27 mouse cellular contexts compared by ENCODE assay signal in the genomic region with DNA sequence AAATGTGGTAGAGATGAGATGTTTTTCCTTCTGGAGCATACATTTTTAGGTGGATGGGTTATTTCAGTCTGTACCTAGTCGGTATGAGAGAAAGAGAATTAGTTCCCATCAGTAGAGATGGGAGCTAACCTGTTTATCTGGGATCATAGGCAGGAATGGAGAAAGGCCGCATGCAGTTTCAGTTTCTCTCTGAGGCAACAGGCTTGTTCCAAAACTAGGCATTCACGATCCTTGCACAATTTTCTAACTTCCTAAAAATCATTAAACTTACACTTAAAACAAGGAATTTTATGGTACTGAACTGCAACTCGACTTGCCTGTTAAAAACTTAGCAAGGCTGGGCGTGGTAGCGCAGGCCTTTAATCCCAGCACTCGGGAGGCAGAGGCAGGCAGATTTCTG.
"Had no signal": no experiment of that assay in that cellular context is flagged by ENCODE, and none has a peak within 500 bp of the region (broad histone marks: within the 10 kb centered on the region; RNA-seq: fewer than 3 reads in every experiment).

No protein-coding gene starts in this region.

- H3K4me2 ChIP-seq: heart, embryonic 12.5 days; hindbrain, embryonic 12.5 days; hindbrain, embryonic 14.5 days; intestine, embryonic 15.5 days; kidney, embryonic 15.5 days; limb, embryonic 13.5 days; limb, embryonic 15.5 days; liver, embryonic 13.5 days; liver, embryonic 15.5 days had no signal

- H3K36me3 ChIP-seq: heart, embryonic 10.5 days; heart, embryonic 12.5 days; hindbrain, embryonic 10.5 days; hindbrain, embryonic 12.5 days; intestine, embryonic 15.5 days; kidney, embryonic 15.5 days; limb, embryonic 13.5 days; limb, embryonic 15.5 days; liver, embryonic 13.5 days; liver, embryonic 15.5 days had no signal

- H3K4me1 ChIP-seq: heart, embryonic 10.5 days; heart, embryonic 12.5 days; hindbrain, embryonic 10.5 days; hindbrain, embryonic 12.5 days; intestine, embryonic 15.5 days; limb, embryonic 15.5 days; liver, embryonic 13.5 days; liver, embryonic 15.5 days had no signal

- H3K9ac ChIP-seq: heart, embryonic 12.5 days; hindbrain, embryonic 12.5 days; hindbrain, embryonic 14.5 days; intestine, embryonic 15.5 days; kidney, embryonic 15.5 days; limb, embryonic 13.5 days; limb, embryonic 15.5 days; liver, embryonic 13.5 days; liver, embryonic 15.5 days had no signal

- H3K9me3 ChIP-seq: heart, embryonic 10.5 days; heart, embryonic 12.5 days; hindbrain, embryonic 10.5 days; hindbrain, embryonic 12.5 days; intestine, embryonic 15.5 days; kidney, embryonic 15.5 days; limb, embryonic 15.5 days; liver, embryonic 13.5 days; liver, embryonic 15.5 days had no signal

- DNase-seq: gastrocnemius, postnatal 14 days; gastrocnemius, postnatal 36 days; heart, adult 18-20 months; heart, postnatal 10 days; heart, postnatal 4 days; kidney, adult 2 months; kidney, adult 9 months; kidney, postnatal 14 days; kidney, postnatal 36 days; layer of hippocampus, adult 9-11 months; layer of hippocampus, postnatal 36 days; left cerebral cortex, postnatal 4 days; liver, embryonic 13.5 days had no signal

- H3K27ac ChIP-seq: heart, embryonic 10.5 days; hindbrain, embryonic 10.5 days; hindbrain, embryonic 12.5 days; hindbrain, embryonic 14.5 days; kidney, embryonic 15.5 days; kidney, postnatal 0 days; limb, embryonic 13.5 days; limb, embryonic 15.5 days; liver, embryonic 13.5 days; liver, embryonic 15.5 days had no signal

- H3K27me3 ChIP-seq: heart, embryonic 12.5 days; hindbrain, embryonic 12.5 days; intestine, embryonic 15.5 days; kidney, embryonic 15.5 days; limb, embryonic 13.5 days; limb, embryonic 15.5 days; liver, embryonic 13.5 days; liver, embryonic 15.5 days had no signal

- H3K4me3 ChIP-seq: heart, embryonic 10.5 days; heart, embryonic 12.5 days; hindbrain, embryonic 10.5 days; hindbrain, embryonic 12.5 days; intestine, embryonic 15.5 days; kidney, embryonic 15.5 days; limb, embryonic 13.5 days; limb, embryonic 15.5 days; liver, embryonic 13.5 days; liver, embryonic 15.5 days had no signal

- ATAC-seq: hindbrain, embryonic 16.5 days; inflammation-experienced regulatory T-cells, adult 6 months; intestine, embryonic 15.5 days; intestine, postnatal 0 days had no signal
